Mouse (Mus musculus) macrophage (primary cell): ENCODE data around the gene Eps8. TPM values are rescaled to one million over a fixed set of nuclear protein-coding genes. Genes with fewer than 3 reads are reported as not detected.

Experiments used
- H3K27ac ChIP-seq: fragments of 350-480 bp; formaldehyde crosslinking; 2 replicates; pipeline ENCODE4 v1.9.0; 2021
- H3K36me3 ChIP-seq: fragments of 350-480 bp; formaldehyde crosslinking; 2 replicates; pipeline ENCODE4 v1.9.0; 2021; ENCODE audit errors: inconsistent target
- H3K4me3 ChIP-seq: fragments of 350-480 bp; formaldehyde crosslinking; 2 replicates; pipeline ENCODE4 v1.9.0; 2021; ENCODE audit errors: inconsistent target
- H3K79me2 ChIP-seq: fragments of 350-480 bp; formaldehyde crosslinking; 2 replicates; pipeline ENCODE4 v1.9.0; 2021; ENCODE audit errors: inconsistent target
- WGBS: methylation state at CpG from one replicate; pipeline ENCODE4 v1.1.7; 2026; ENCODE audit warnings: inconsistent platforms; ENCODE audit not compliant: missing documents; 5-methylcytosine and 5-hydroxymethylcytosine counted together
- polyA plus RNA-seq: library from polyadenylated mRNA; stranded (reverse); fragments of 250-400 nt; gene quantifications from 3 replicates; pipeline ENCODE4 v1.2.4, GENCODE M21; 2018; ENCODE audit warnings: inconsistent platforms

The Eps8 gene
- polyA plus RNA-seq, 1 experiment from 2014 or later, result 10.9 TPM

GRCm38 (mm10) chr6:137582207-137582889, 72.3 kb downstream of the Eps8 start:
- Histone ChIP-seq H3K4me3 (no peak overlapping the region), H3K36me3 (no peaks in the 10 kb centered on the region), H3K27ac (no peak overlapping the region), H3K79me2 (no peaks in the 10 kb centered on the region)
- WGBS, result 78% methylated on average over 19 of the region's 19 CpGs

- Histone ChIP-seq H3K4me3 (no peak overlapping the region), H3K36me3 (no peaks in the 10 kb centered on the region), H3K79me2 (no peaks in the 10 kb centered on the region), H3K27ac (no peak overlapping the region)
- 92% methylated on average over 6 of the region's 6 CpGs for WGBS
Measured at GRCm38 (mm10) chr6:137581331-137582010, 73.2 kb downstream of the Eps8 start.

- 93% methylated on average over 5 of the region's 5 CpGs for WGBS
- Histone ChIP-seq H3K36me3 (no peaks in the 10 kb centered on the region), H3K4me3 (no peak overlapping the region), H3K79me2 (no peaks in the 10 kb centered on the region), H3K27ac (no peak overlapping the region)
Measured at GRCm38 (mm10) chr6:137580503-137580902, 74.2 kb downstream of the Eps8 start.

- H3K79me2 ChIP-seq, result no peaks in the 10 kb centered on the region
- no peak overlapping the region for H3K4me3 ChIP-seq
- H3K36me3 ChIP-seq, result no peaks in the 10 kb centered on the region
- peak overlapping the region; percentile 51 for H3K27ac ChIP-seq
- WGBS, result 16% methylated on average over 12 of the region's 12 CpGs
Measured at GRCm38 (mm10) chr6:137576670-137577371, 77.9 kb downstream of the Eps8 start.

- no peaks in the 10 kb centered on the region for H3K36me3 ChIP-seq
- H3K4me3 ChIP-seq, result no peak overlapping the region
- H3K79me2 ChIP-seq, result no peaks in the 10 kb centered on the region
- WGBS, result 96% methylated on average over 4 of the region's 4 CpGs
- peak overlapping the region; percentile 51 for H3K27ac ChIP-seq
Measured at GRCm38 (mm10) chr6:137576091-137576490, 78.6 kb downstream of the Eps8 start.

GRCm38 (mm10) chr6:137573897-137574296, 80.8 kb downstream of the Eps8 start:
- 99% methylated on average over 7 of the region's 7 CpGs for WGBS
- peaks cover 16% of the 10 kb centered on the region for H3K79me2 ChIP-seq
- H3K4me3 ChIP-seq, result no peak overlapping the region
- H3K27ac ChIP-seq, result no peak overlapping the region
- H3K36me3 ChIP-seq, result no peaks in the 10 kb centered on the region

- peaks cover 45% of the 10 kb centered on the region for H3K79me2 ChIP-seq
- 24% methylated on average over 9 of the region's 9 CpGs for WGBS
- peak overlapping the region; percentile 65 for H3K27ac ChIP-seq
- H3K4me3 ChIP-seq, result peak overlapping the region; percentile 40
- no peaks in the 10 kb centered on the region for H3K36me3 ChIP-seq
Measured at GRCm38 (mm10) chr6:137570718-137571131, 84.0 kb downstream of the Eps8 start.

- Histone ChIP-seq H3K79me2 (peaks cover 52% of the 10 kb centered on the region), H3K27ac (peak overlapping the region; percentile 65), H3K36me3 (no peaks in the 10 kb centered on the region), H3K4me3 (peak overlapping the region; percentile 40)
- WGBS, result 92% methylated on average over 5 of the region's 5 CpGs
Measured at GRCm38 (mm10) chr6:137570019-137570418, 84.7 kb downstream of the Eps8 start.

GRCm38 (mm10) chr6:137569071-137569470, 85.6 kb downstream of the Eps8 start:
- H3K4me3 ChIP-seq, result peak overlapping the region; percentile 40; the same call in 1 of the 2 replicates
- peaks cover 62% of the 10 kb centered on the region for H3K79me2 ChIP-seq
- H3K36me3 ChIP-seq, result no peaks in the 10 kb centered on the region
- WGBS, result 95% methylated on average over 6 of the region's 6 CpGs
- H3K27ac ChIP-seq, result peak overlapping the region; percentile 65

- H3K27ac ChIP-seq, result peak overlapping the region; percentile 76
- no peak overlapping the region for H3K4me3 ChIP-seq
- 31% methylated on average over 3 of the region's 3 CpGs for WGBS
- no peaks in the 10 kb centered on the region for H3K36me3 ChIP-seq
- H3K79me2 ChIP-seq, result peaks cover 92% of the 10 kb centered on the region
Measured at GRCm38 (mm10) chr6:137565890-137566289, 88.8 kb downstream of the Eps8 start.

GRCm38 (mm10) chr6:137565454-137565853, 89.2 kb downstream of the Eps8 start:
- H3K27ac ChIP-seq, result peak overlapping the region; percentile 76
- no peaks in the 10 kb centered on the region for H3K36me3 ChIP-seq
- WGBS, result 75% methylated on average over 6 of the region's 6 CpGs
- peaks cover 92% of the 10 kb centered on the region for H3K79me2 ChIP-seq
- H3K4me3 ChIP-seq, result no peak overlapping the region

GRCm38 (mm10) chr6:137560358-137560859, 94.3 kb downstream of the Eps8 start:
- no peak overlapping the region for H3K4me3 ChIP-seq

GRCm38 (mm10) chr6:137558840-137559239, 95.8 kb downstream of the Eps8 start:
- Histone ChIP-seq H3K79me2 (peaks cover 62% of the 10 kb centered on the region), H3K36me3 (no peaks in the 10 kb centered on the region), H3K27ac (peak overlapping the region; percentile 98), H3K4me3 (no peak overlapping the region)
- 2% methylated on average over 11 of the region's 13 CpGs for WGBS

More at GRCm38 (mm10) chr6:137560358-137560859, 94.3 kb downstream of the Eps8 start:
- peaks cover 62% of the 10 kb centered on the region for H3K79me2 ChIP-seq
- no peaks in the 10 kb centered on the region for H3K36me3 ChIP-seq
- 26% methylated on average over 12 of the region's 12 CpGs for WGBS
- peak overlapping the region; percentile 98 for H3K27ac ChIP-seq

GRCm38 (mm10) chr6:137557671-137558070, 97.0 kb downstream of the Eps8 start:
- Histone ChIP-seq H3K4me3 (no peak overlapping the region), H3K36me3 (no peaks in the 10 kb centered on the region), H3K27ac (peak overlapping the region; percentile 98), H3K79me2 (peaks cover 62% of the 10 kb centered on the region)
- WGBS, result 24% methylated on average over 2 of the region's 2 CpGs
